Mouse (Mus musculus) ES-E14 (cell line): ENCODE measurements at regions not wholly inside any gene's neighbourhood (a gene's known extent, or its start where the extent isn't known, plus 50 kb on each side); places are given as distances from the start of the nearest gene placed in this dataset.

ENCODE experiments used
- CHD2 ChIP-seq: IDR thresholded peaks from 2 replicates; pipeline ENCODE4 v1.6.1; 2014; ENCODE audit warnings: mild to moderate bottlenecking, low read depth, low read length, inconsistent platforms
- MAFK ChIP-seq: IDR thresholded peaks from 2 replicates; pipeline ENCODE4 v1.6.1; 2014; ENCODE audit warnings: mild to moderate bottlenecking, low read depth, low read length, inconsistent platforms; ENCODE audit not compliant: insufficient read depth
- ZC3H11A ChIP-seq: IDR thresholded peaks from 2 replicates; pipeline ENCODE4 v1.6.1; 2012; ENCODE audit warnings: low read depth, mild to moderate bottlenecking, inconsistent platforms, low read length, borderline replicate concordance

GRCm38 (mm10) chr6:100929759-100930358 is 96.4 kb downstream of the Ppp4r2 start:
- TF ChIP-seq ZC3H11A, result no peak
- TF ChIP-seq MAFK, result no peak
- no peak for TF ChIP-seq CHD2
